Mouse (Mus musculus) G1E (cell line): ENCODE measurements around the gene Ccl17. TPM values are rescaled to one million over a fixed set of nuclear protein-coding genes. Genes with fewer than 3 reads are reported as not detected.

ENCODE experiments used
- ATAC-seq: 2 replicates; pipeline ENCODE4 v1.8.0; 2016; ENCODE audit warnings: mild to moderate bottlenecking; ENCODE audit not compliant: insufficient number of reproducible peaks, poor library complexity, low FRiP score, severe bottlenecking; ENCODE audit errors: extremely low read depth
- DNase-seq: peaks from one replicate; pipeline ENCODE4 v3.0.0; 2012; ENCODE audit warnings: low spot score
- H3K27me3 ChIP-seq: 2 replicates; pipeline ENCODE4 v1.6.1; 2012; ENCODE audit warnings: mild to moderate bottlenecking, low read length, inconsistent platforms; ENCODE audit not compliant: insufficient read depth
- H3K36me3 ChIP-seq: replicated peaks from 2 replicates; pipeline ENCODE3; 2012; ENCODE audit warnings: mild to moderate bottlenecking, inconsistent platforms
- H3K4me1 ChIP-seq: 2 replicates; pipeline ENCODE4 v1.6.1; 2012; ENCODE audit warnings: low read depth, low read length, inconsistent platforms, mixed read lengths; ENCODE audit not compliant: insufficient read depth
- H3K4me3 ChIP-seq: 2 replicates; pipeline ENCODE4 v1.5.1; 2012; ENCODE audit warnings: low read depth, mild to moderate bottlenecking, inconsistent platforms, low read length, moderate library complexity, mixed read lengths
- H3K9me3 ChIP-seq: replicated peaks from 2 replicates; pipeline ENCODE4 v1.6.1; 2012; ENCODE audit warnings: inconsistent platforms
- CTCF ChIP-seq: IDR thresholded peaks from 2 replicates; pipeline ENCODE4 v1.5.1; 2012; ENCODE audit warnings: low read depth, low read length, inconsistent platforms, mixed read lengths
- GATA1 ChIP-seq: IDR thresholded peaks from 2 replicates; pipeline ENCODE4 v1.6.1; 2012; ENCODE audit warnings: borderline replicate concordance, low read length, inconsistent platforms, mixed read lengths
- GATA2 ChIP-seq: IDR thresholded peaks from 2 replicates; pipeline ENCODE4 v1.6.1; 2012; ENCODE audit warnings: low read depth, low read length, inconsistent platforms, borderline replicate concordance
- POLR2AphosphoS5 ChIP-seq: IDR thresholded peaks from 2 replicates; pipeline ENCODE4 v1.6.1; 2012; ENCODE audit warnings: low read depth, low read length, inconsistent platforms; ENCODE audit not compliant: insufficient replicate concordance
- TAL1 ChIP-seq: conservative IDR thresholded peaks from 2 replicates; pipeline ENCODE4 v1.6.1; 2012; ENCODE audit warnings: low read depth, low read length, inconsistent platforms, mixed read lengths
- polyA plus RNA-seq: library from polyadenylated mRNA; stranded (reverse); fragments of >175 nt; gene quantifications from 2 replicates; pipeline ENCODE4 v1.2.3, GENCODE M21; 2012
- total RNA-seq, 2 experiments: library from RNA; stranded (forward) in 1 of 2; stranded (reverse) in 1 of 2; fragments of 200-1000 nt in 1 of 2; fragments of >200 nt in 1 of 2; fragmentation: Nextera tagmentation in 1 of 2; gene quantifications; 2 replicates each; pipeline ENCODE4 v1.2.3; 2014 to 2017

Ccl17 gene
- total and polyA plus RNA-seq, 3 experiments = not detected

- ATAC-seq = no peak
- peaks cover 29% of the 10 kb centered on the region for H3K27me3 ChIP-seq
These were observed 29.6 kb upstream of the Ccl17 start for GRCm38 (mm10) chr8:94780491-94781154.

GRCm38 (mm10) chr8:94781155-94781837 lies 29.0 kb upstream of the Ccl17 start:
- DNase-seq = no peak
- H3K9me3 ChIP-seq = no peaks in the 10 kb centered on the region
- no peaks in the 10 kb centered on the region for H3K36me3 ChIP-seq
- no peaks in the 10 kb centered on the region; the same call in 1 of the 2 replicates for H3K4me1 ChIP-seq
- no peak overlapping the region for H3K4me3 ChIP-seq
- TF ChIP-seq POLR2AphosphoS5 (no peak), TAL1 (no peak), CTCF (no peak), GATA1 (no peak), GATA2 (no peak)
- H3K27me3 ChIP-seq = peaks cover 30% of the 10 kb centered on the region
- no peak for ATAC-seq

More at GRCm38 (mm10) chr8:94780491-94781154, 29.6 kb upstream of the Ccl17 start:
- TF ChIP-seq CTCF = no peak
- TF ChIP-seq TAL1 = no peak
- TF ChIP-seq GATA2 = no peak
- TF ChIP-seq GATA1 = no peak
- TF ChIP-seq POLR2AphosphoS5 = no peak
- no peaks in the 10 kb centered on the region for H3K4me1 ChIP-seq
- no peak for DNase-seq
- H3K4me3 ChIP-seq = no peak overlapping the region
- H3K36me3 ChIP-seq = no peaks in the 10 kb centered on the region
- H3K9me3 ChIP-seq = no peaks in the 10 kb centered on the region

GRCm38 (mm10) chr8:94781838-94782235 lies 28.4 kb upstream of the Ccl17 start:
- Histone ChIP-seq H3K4me1 (no peaks in the 10 kb centered on the region; the same call in 1 of the 2 replicates), H3K9me3 (no peaks in the 10 kb centered on the region), H3K36me3 (no peaks in the 10 kb centered on the region), H3K4me3 (no peak overlapping the region), H3K27me3 (peaks cover 35% of the 10 kb centered on the region)
- TF ChIP-seq POLR2AphosphoS5 (no peak), GATA2 (no peak), CTCF (no peak), TAL1 (no peak), GATA1 (no peak)
- DNase-seq (no peak), ATAC-seq (no peak)

- Histone ChIP-seq H3K27me3 (peaks cover 36% of the 10 kb centered on the region), H3K4me3 (no peak overlapping the region), H3K4me1 (peaks cover 10% of the 10 kb centered on the region), H3K36me3 (no peaks in the 10 kb centered on the region), H3K9me3 (no peaks in the 10 kb centered on the region)
- no peak for TF ChIP-seq GATA1
- no peak for TF ChIP-seq GATA2
- no peak for DNase-seq
- no peak for ATAC-seq
These were observed 26.4 kb upstream of the Ccl17 start for GRCm38 (mm10) chr8:94783890-94784289.

GRCm38 (mm10) chr8:94785247-94785985 lies 24.8 kb upstream of the Ccl17 start:
- peaks cover 34% of the 10 kb centered on the region for H3K27me3 ChIP-seq
- no peak for TF ChIP-seq GATA2
- no peak for TF ChIP-seq POLR2AphosphoS5
- TF ChIP-seq CTCF = no peak
- no peak for TF ChIP-seq GATA1
- no peak for TF ChIP-seq TAL1
- DNase-seq = peak; percentile 51
- no peaks in the 10 kb centered on the region for H3K9me3 ChIP-seq
- peaks cover 10% of the 10 kb centered on the region for H3K4me1 ChIP-seq
- ATAC-seq = no peak; the same call in 1 of the 2 replicates
- H3K36me3 ChIP-seq = no peaks in the 10 kb centered on the region
- H3K4me3 ChIP-seq = no peak overlapping the region

- no peak for DNase-seq
- Histone ChIP-seq H3K27me3 (peaks cover 34% of the 10 kb centered on the region), H3K4me1 (peaks cover 10% of the 10 kb centered on the region), H3K36me3 (no peaks in the 10 kb centered on the region), H3K9me3 (no peaks in the 10 kb centered on the region), H3K4me3 (no peak overlapping the region)
- TF ChIP-seq TAL1 = no peak
- ATAC-seq = no peak
These were observed 24.2 kb upstream of the Ccl17 start for GRCm38 (mm10) chr8:94785995-94786595.
